Mouse (Mus musculus): Measurements from ENCODE around the gene Parva. TPM values are rescaled to one million over a fixed set of nuclear protein-coding genes. Genes with fewer than 3 reads are reported as not detected.

The Parva gene
- total RNA-seq (2021), result 10 to 100 TPM; 60.7 to 63.9 TPM
- long read RNA-seq, experiment 1, full-length matches to known transcripts, result 27 of 39 reads
- long read RNA-seq, experiment 1, partial matches to known transcripts, result 2 of 39 reads
- long read RNA-seq, experiment 1, other reads (novel, unspliced or antisense), result 10 of 39 reads
- long read RNA-seq, experiment 2, full-length matches to known transcripts, result 41 of 56 reads
- long read RNA-seq, experiment 2, partial matches to known transcripts, result 3 of 56 reads
- long read RNA-seq, experiment 2, other reads (novel, unspliced or antisense), result 12 of 56 reads

GRCm38 (mm10) chr7:112427357-112428157, at the start of gene Parva:
Parva (plus strand) TSS chr7:112427505.
- DNase-seq (ENCODE audit: low spot score in 2 of 2), result peak; percentile 43 to 65

- DNase-seq (ENCODE audit: low spot score in 2 of 2), result no peak
Measured at GRCm38 (mm10) chr7:112378056-112378455, 49.2 kb upstream of the Parva start.

- DNase-seq (ENCODE audit: low spot score in 2 of 2), result peak; percentile 45 to 60
Measured at GRCm38 (mm10) chr7:112378476-112378875, 48.8 kb upstream of the Parva start.

- no peak for DNase-seq (ENCODE audit: low spot score in 2 of 2)
Measured at GRCm38 (mm10) chr7:112386521-112386920, 40.8 kb upstream of the Parva start.

GRCm38 (mm10) chr7:112387876-112388275, 39.4 kb upstream of the Parva start:
- no peak for DNase-seq (ENCODE audit: low spot score in 2 of 2)

- no peak for DNase-seq (ENCODE audit: low spot score in 2 of 2)
Measured at GRCm38 (mm10) chr7:112388363-112388875, 38.9 kb upstream of the Parva start.

- DNase-seq (ENCODE audit: low spot score in 2 of 2), result no peak
Measured at GRCm38 (mm10) chr7:112389611-112390251, 37.6 kb upstream of the Parva start.

- no peak for DNase-seq (ENCODE audit: low spot score in 2 of 2)
Measured at GRCm38 (mm10) chr7:112390252-112390936, 36.9 kb upstream of the Parva start.

- DNase-seq (ENCODE audit: low spot score in 2 of 2), result no peak
Measured at GRCm38 (mm10) chr7:112390937-112391605, 36.2 kb upstream of the Parva start.

GRCm38 (mm10) chr7:112397786-112398185, 29.5 kb upstream of the Parva start:
- DNase-seq (ENCODE audit: low spot score in 2 of 2), result no peak

- peak in 1 of 2 experiments; percentile 16 for DNase-seq (ENCODE audit: low spot score in 2 of 2)
Measured at GRCm38 (mm10) chr7:112399425-112400170, 27.7 kb upstream of the Parva start.

GRCm38 (mm10) chr7:112400175-112400574, 27.1 kb upstream of the Parva start:
- DNase-seq (ENCODE audit: low spot score in 2 of 2), result peak; percentile 64 to 76

- no peak for DNase-seq (ENCODE audit: low spot score in 2 of 2)
Measured at GRCm38 (mm10) chr7:112405061-112405460, 22.2 kb upstream of the Parva start.

GRCm38 (mm10) chr7:112405578-112405977, 21.7 kb upstream of the Parva start:
- peak; percentile 40 to 52 for DNase-seq (ENCODE audit: low spot score in 2 of 2)

GRCm38 (mm10) chr7:112407597-112407996, 19.7 kb upstream of the Parva start:
- DNase-seq (ENCODE audit: low spot score in 2 of 2), result peak in 1 of 2 experiments; percentile 67

- no peak for DNase-seq (ENCODE audit: low spot score in 2 of 2)
Measured at GRCm38 (mm10) chr7:112409991-112410390, 17.3 kb upstream of the Parva start.

GRCm38 (mm10) chr7:112413286-112413685, 14.0 kb upstream of the Parva start:
- no peak for DNase-seq (ENCODE audit: low spot score in 2 of 2)

- DNase-seq (ENCODE audit: low spot score in 2 of 2), result peak in 1 of 2 experiments; percentile 13
Measured at GRCm38 (mm10) chr7:112416058-112416526, 11.2 kb upstream of the Parva start.

- DNase-seq (ENCODE audit: low spot score in 2 of 2), result no peak
Measured at GRCm38 (mm10) chr7:112416730-112417513, 10.4 kb upstream of the Parva start.

All from layer of hippocampus, postnatal 14 days (tissue).